Mouse (Mus musculus) myocyte (in vitro differentiated cells): ENCODE results near the gene Mad1l1. TPM values are rescaled to one million over a fixed set of nuclear protein-coding genes. Genes with fewer than 3 reads are reported as not detected.
A peak's percentile ranks its signal among the peaks of the same experiment; 100 is the strongest.

Source experiments
- H3K27me3 ChIP-seq: one replicate; pipeline ENCODE4 v1.6.1; 2011; ENCODE audit not compliant: control insufficient read depth, insufficient read depth, insufficient read length
- H3K36me3 ChIP-seq: one replicate; pipeline ENCODE4 v1.6.1; 2011; ENCODE audit not compliant: control insufficient read depth, insufficient read depth
- H3K4me2 ChIP-seq: one replicate; pipeline ENCODE4 v1.6.1; 2011; ENCODE audit warnings: low read depth, control low read depth
- H3K4me3 ChIP-seq: one replicate; pipeline ENCODE4 v1.5.1; 2011; ENCODE audit warnings: mild to moderate bottlenecking, control low read depth, moderate library complexity
- H3K79me2 ChIP-seq: one replicate; pipeline ENCODE4 v1.6.1; 2011; ENCODE audit not compliant: control insufficient read depth, insufficient read depth
- H3ac ChIP-seq: one replicate; pipeline ENCODE4 v1.6.1; 2011; ENCODE audit not compliant: control insufficient read depth, insufficient read length
- CEBPB ChIP-seq: IDR thresholded peaks from 2 replicates; pipeline ENCODE4 v1.6.1; 2011; ENCODE audit warnings: mild to moderate bottlenecking, moderate library complexity; ENCODE audit not compliant: poor library complexity, insufficient read depth, severe bottlenecking
- E2F4 ChIP-seq: IDR thresholded peaks from one replicate; pipeline ENCODE4 v1.6.1; 2011; ENCODE audit warnings: mild to moderate bottlenecking, control low read depth, moderate library complexity; ENCODE audit not compliant: insufficient read depth
- MAX ChIP-seq: IDR thresholded peaks from one replicate; pipeline ENCODE4 v1.6.1; 2011; ENCODE audit warnings: low read depth, mild to moderate bottlenecking, control low read depth
- MYOD1 ChIP-seq, 3 experiments: IDR thresholded peaks; one replicate each; pipeline ENCODE4 v1.6.1; 2011; ENCODE audit warnings: control low read depth in 2 of 3, low read depth in 2 of 3, mild to moderate bottlenecking in 2 of 3, moderate library complexity in 1 of 3; ENCODE audit not compliant: insufficient read length in 2 of 3, control insufficient read depth in 1 of 3
- MYOG ChIP-seq, 3 experiments: IDR thresholded peaks; one replicate each; pipeline ENCODE4 v1.6.1; 2011; ENCODE audit warnings: control low read depth in 2 of 3, low read depth in 2 of 3, mild to moderate bottlenecking in 2 of 3; ENCODE audit not compliant: insufficient read length in 2 of 3, control insufficient read depth in 1 of 3, insufficient read depth in 1 of 3
- POLR2A ChIP-seq: IDR thresholded peaks from one replicate; pipeline ENCODE4 v1.6.1; 2011; ENCODE audit warnings: low read depth, mild to moderate bottlenecking, control low read depth, moderate library complexity; ENCODE audit not compliant: insufficient read length
- POLR2AphosphoS2 ChIP-seq: IDR thresholded peaks from one replicate; pipeline ENCODE4 v1.6.1; 2011; ENCODE audit warnings: low read depth, control low read depth; ENCODE audit not compliant: insufficient read length
- REST ChIP-seq: IDR thresholded peaks from one replicate; pipeline ENCODE4 v1.6.1; 2011; ENCODE audit warnings: mild to moderate bottlenecking, control low read depth, moderate library complexity; ENCODE audit not compliant: insufficient read depth, insufficient read length
- SRF ChIP-seq: IDR thresholded peaks from one replicate; pipeline ENCODE4 v1.6.1; 2011; ENCODE audit warnings: low read depth; ENCODE audit not compliant: control insufficient read depth, insufficient read length
- TCF12 ChIP-seq: IDR thresholded peaks from one replicate; pipeline ENCODE4 v1.6.1; 2011; ENCODE audit warnings: mild to moderate bottlenecking, control low read depth; ENCODE audit not compliant: poor library complexity, insufficient read depth, severe bottlenecking
- TCF3 ChIP-seq: IDR thresholded peaks from one replicate; pipeline ENCODE4 v1.6.1; 2011; ENCODE audit warnings: low read depth, control low read depth; ENCODE audit not compliant: insufficient read length
- USF1 ChIP-seq: IDR thresholded peaks from one replicate; pipeline ENCODE4 v1.6.1; 2011; ENCODE audit warnings: low read depth, mild to moderate bottlenecking, control low read depth, moderate library complexity
- polyA plus RNA-seq: library from polyadenylated mRNA; unstranded; fragments of >200 nt; fragmentation: generic; extraction: Trizol; gene quantifications from one replicate; pipeline ENCODE4 v1.2.1, GENCODE M21; 2012; ENCODE audit warnings: missing spikeins

Gene Mad1l1
- polyA plus RNA-seq, 1 experiment: 35.6 TPM

- Histone ChIP-seq H3K79me2 (no peaks in the 10 kb centered on the region), H3K4me2 (no peak overlapping the region), H3K4me3 (no peak overlapping the region), H3K27me3 (peaks cover 19% of the 10 kb centered on the region), H3ac (no peak overlapping the region), H3K36me3 (no peaks in the 10 kb centered on the region)
- TF ChIP-seq SRF: no peak
- TF ChIP-seq USF1: no peak
- no peak for TF ChIP-seq TCF12
- TF ChIP-seq E2F4: no peak
- no peak for TF ChIP-seq POLR2A
- TF ChIP-seq TCF3: no peak
- no peak for TF ChIP-seq MAX
These were observed 329.8 kb downstream of the Mad1l1 start for GRCm38 (mm10) chr5:139991531-139991930.

GRCm38 (mm10) chr5:139985073-139985746 is 336.1 kb downstream of the Mad1l1 start:
- H3K4me3 ChIP-seq: no peak overlapping the region
- no peak overlapping the region for H3K4me2 ChIP-seq
- no peaks in the 10 kb centered on the region for H3K79me2 ChIP-seq

GRCm38 (mm10) chr5:139981976-139982375 is 339.4 kb downstream of the Mad1l1 start:
- H3K27me3 ChIP-seq: peaks cover 27% of the 10 kb centered on the region
- H3K4me2 ChIP-seq: no peak overlapping the region
- H3K4me3 ChIP-seq: no peak overlapping the region
- H3ac ChIP-seq: no peak overlapping the region
- no peaks in the 10 kb centered on the region for H3K79me2 ChIP-seq
- TF ChIP-seq TCF3 (no peak), USF1 (no peak), MYOD1 (IDR thresholded peaks at IDR 0.05; ENCODE audit: control insufficient read depth in 1 of 3, insufficient read length in 2 of 3, low read depth in 2 of 3) (no peak)
- no peaks in the 10 kb centered on the region for H3K36me3 ChIP-seq

More at GRCm38 (mm10) chr5:139985073-139985746, 336.1 kb downstream of the Mad1l1 start:
- no peak overlapping the region for H3ac ChIP-seq
- no peaks in the 10 kb centered on the region for H3K36me3 ChIP-seq
- peaks cover 27% of the 10 kb centered on the region for H3K27me3 ChIP-seq
- TF ChIP-seq CEBPB: no peak
- no peak for TF ChIP-seq E2F4
- TF ChIP-seq POLR2A: no peak
- TF ChIP-seq TCF12: no peak
- no peak for TF ChIP-seq SRF
- TF ChIP-seq MYOD1 (IDR thresholded peaks at IDR 0.05; ENCODE audit: control insufficient read depth in 1 of 3, insufficient read length in 2 of 3, low read depth in 2 of 3): no peak
- no peak for TF ChIP-seq MAX
- no peak for TF ChIP-seq USF1
- TF ChIP-seq TCF3: no peak
- no peak for TF ChIP-seq MYOG (IDR thresholded peaks at IDR 0.05; ENCODE audit: control insufficient read depth in 1 of 3, insufficient read depth in 1 of 3, insufficient read length in 2 of 3, low read depth in 2 of 3)
- TF ChIP-seq REST: no peak
- TF ChIP-seq POLR2AphosphoS2: no peak

- TF ChIP-seq E2F4 (no peak), CEBPB (no peak), USF1 (no peak), TCF12 (no peak), MYOG (IDR thresholded peaks at IDR 0.05; ENCODE audit: control insufficient read depth in 1 of 3, insufficient read depth in 1 of 3, insufficient read length in 2 of 3, low read depth in 2 of 3) (no peak), SRF (no peak), POLR2A (no peak), TCF3 (no peak), MYOD1 (IDR thresholded peaks at IDR 0.05; ENCODE audit: control insufficient read depth in 1 of 3, insufficient read length in 2 of 3, low read depth in 2 of 3) (no peak), POLR2AphosphoS2 (no peak), MAX (no peak), REST (no peak)
- Histone ChIP-seq H3K79me2 (no peaks in the 10 kb centered on the region), H3K4me2 (no peak overlapping the region), H3K36me3 (no peaks in the 10 kb centered on the region), H3K4me3 (no peak overlapping the region), H3K27me3 (peaks cover 16% of the 10 kb centered on the region), H3ac (no peak overlapping the region)
These were observed 342.0 kb downstream of the Mad1l1 start for GRCm38 (mm10) chr5:139979371-139979770.

- Histone ChIP-seq H3K27me3 (peaks cover 16% of the 10 kb centered on the region), H3K79me2 (no peaks in the 10 kb centered on the region), H3ac (no peak overlapping the region), H3K36me3 (no peaks in the 10 kb centered on the region), H3K4me2 (no peak overlapping the region), H3K4me3 (no peak overlapping the region)
- TF ChIP-seq REST (peak; percentile 83), MYOG (IDR thresholded peaks at IDR 0.05; ENCODE audit: control insufficient read depth in 1 of 3, insufficient read depth in 1 of 3, insufficient read length in 2 of 3, low read depth in 2 of 3) (no peak), E2F4 (no peak), POLR2AphosphoS2 (no peak), TCF3 (no peak), TCF12 (no peak), USF1 (no peak), POLR2A (no peak)
These were observed 342.7 kb downstream of the Mad1l1 start for GRCm38 (mm10) chr5:139978525-139979276.
